Mouse (Mus musculus): ENCODE results near the gene Sccpdh. TPM values are rescaled to one million over a fixed set of nuclear protein-coding genes. Genes with fewer than 3 reads are reported as not detected.
"Not testable (repeated sequence)": the region's sequence is repeated elsewhere in the genome, so short reads cannot be mapped to it uniquely, and the experiment has no call there.

The Sccpdh gene
- 10 to 100 TPM; 56.1 to 61.9 TPM for total RNA-seq (2021)

DNA sequence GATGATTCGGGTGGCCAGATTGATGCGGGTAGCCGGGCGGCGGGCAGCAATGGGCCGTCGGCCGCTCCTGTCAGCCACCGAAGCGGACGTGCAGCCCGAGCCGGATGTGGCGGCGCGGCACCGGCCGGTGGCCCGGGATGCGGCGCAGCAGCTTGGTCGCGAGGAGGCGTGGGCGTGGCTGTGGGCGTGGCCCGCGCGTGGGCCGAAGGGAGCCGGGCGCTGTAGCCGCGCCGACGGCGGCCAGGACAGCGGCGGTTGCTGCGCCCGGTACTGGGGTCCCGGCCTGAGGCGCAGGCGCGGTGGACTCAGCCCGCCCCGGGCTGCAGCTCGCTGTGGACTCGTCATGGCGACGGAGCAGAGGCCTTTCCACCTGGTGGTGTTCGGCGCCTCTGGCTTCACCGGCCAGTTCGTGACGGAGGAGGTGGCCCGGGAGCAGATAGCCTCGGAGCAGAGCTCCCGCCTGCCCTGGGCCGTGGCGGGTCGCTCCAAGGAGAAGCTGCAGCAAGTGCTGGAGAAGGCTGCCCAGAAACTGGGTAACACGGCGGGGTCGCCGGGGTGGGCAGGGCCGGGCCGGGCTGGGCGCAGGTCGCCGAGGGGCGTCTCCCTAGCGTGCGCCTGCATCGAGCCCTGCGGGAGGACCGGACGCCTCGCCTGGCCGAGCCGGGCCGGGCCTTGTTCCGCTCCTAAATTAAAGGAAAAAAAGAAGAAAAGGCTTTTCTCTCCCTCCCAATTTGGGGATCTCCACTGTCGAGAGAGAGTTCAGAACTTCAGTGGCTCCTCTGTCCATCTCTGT is at the start of gene Sccpdh:
Gene Sccpdh (plus strand): TSS at position 198 of the 793 bp plus-strand sequence.
- intact Hi-C loops (cut with DNase I), result no loop called here
- peak; percentile 78 for DNase-seq (ENCODE audit: low spot score)

GRCm38 (mm10) chr1:179622665-179623064 is 45.3 kb upstream of the Sccpdh start:
- DNase-seq (ENCODE audit: low spot score), result no peak
- intact Hi-C loops (cut with DNase I), result no loop called here

DNA sequence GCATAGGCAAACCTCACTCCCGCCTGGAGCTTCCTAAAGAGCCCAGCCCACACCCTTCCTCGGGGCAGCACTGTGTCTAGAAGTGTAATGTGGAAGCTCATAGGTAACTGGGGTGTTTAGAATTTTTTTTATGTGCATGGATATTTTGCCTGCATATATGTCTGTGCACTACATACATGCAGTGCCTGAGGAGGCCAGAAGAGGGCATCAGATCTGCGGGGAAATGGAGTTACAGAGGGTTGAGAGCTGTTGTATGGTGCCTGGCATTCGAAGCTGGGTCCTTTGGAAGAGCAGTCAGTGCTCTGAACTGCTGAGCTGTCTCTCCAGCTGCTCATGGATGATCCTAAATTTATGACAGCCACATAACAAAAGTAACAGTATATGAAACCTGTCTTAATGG is 44.4 kb upstream of the Sccpdh start:
- DNase-seq (ENCODE audit: low spot score), result no peak
- intact Hi-C loops (cut with DNase I), result loop anchor here (1.0 to 2.0 kb wide), 2 partner anchors 77 to 116 kb away; partner anchors contain the start of genes Cnst and Tfb2m

GRCm38 (mm10) chr1:179624354-179624753 is 43.7 kb upstream of the Sccpdh start:
- intact Hi-C loops (cut with DNase I), result loop anchor here (1.0 to 2.0 kb wide), 2 partner anchors 78 to 117 kb away; partner anchors contain the start of genes Cnst and Tfb2m

DNA sequence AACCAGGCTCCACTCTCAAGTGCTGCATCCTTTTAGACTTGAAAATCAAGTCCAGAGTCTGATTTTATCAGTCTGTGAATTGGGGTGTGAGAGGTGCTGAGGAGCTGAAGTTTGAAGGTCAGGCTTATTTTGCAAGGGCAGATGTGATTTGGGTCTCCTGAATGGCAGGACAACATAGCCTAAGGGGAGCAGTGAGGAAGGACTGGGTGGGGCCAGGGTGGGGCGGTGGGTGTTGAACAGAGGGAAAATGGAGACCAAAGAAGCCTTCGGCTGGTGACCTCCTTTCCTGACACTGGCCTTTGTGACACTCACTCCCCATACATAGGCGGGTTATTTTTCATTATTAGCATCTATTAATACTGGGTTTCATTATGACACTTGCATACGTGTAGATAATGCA is 40.2 kb upstream of the Sccpdh start:
- intact Hi-C loops (cut with DNase I), result loop anchor here (5.0 kb wide), 1 partner anchor 114 kb away; no protein-coding TSS in a partner anchor
- DNase-seq (ENCODE audit: low spot score), result no peak

More at GRCm38 (mm10) chr1:179624354-179624753, 43.7 kb upstream of the Sccpdh start:
- no peak for DNase-seq (ENCODE audit: low spot score)

GRCm38 (mm10) chr1:179628438-179629106 is 39.4 kb upstream of the Sccpdh start:
- intact Hi-C loops (cut with DNase I), result loop anchor here (5.0 kb wide), 1 partner anchor 114 kb away; no protein-coding TSS in a partner anchor
- no peak for DNase-seq (ENCODE audit: low spot score)

- intact Hi-C loops (cut with DNase I), result loop anchor here (5.0 kb wide), 1 partner anchor 113 kb away; no protein-coding TSS in a partner anchor
- no peak for DNase-seq (ENCODE audit: low spot score)
These were observed 38.7 kb upstream of the Sccpdh start for GRCm38 (mm10) chr1:179629276-179629675.

- no peak for DNase-seq (ENCODE audit: low spot score)
- intact Hi-C loops (cut with DNase I), result no loop called here
These were observed 35.1 kb upstream of the Sccpdh start for GRCm38 (mm10) chr1:179632746-179633413.

DNA sequence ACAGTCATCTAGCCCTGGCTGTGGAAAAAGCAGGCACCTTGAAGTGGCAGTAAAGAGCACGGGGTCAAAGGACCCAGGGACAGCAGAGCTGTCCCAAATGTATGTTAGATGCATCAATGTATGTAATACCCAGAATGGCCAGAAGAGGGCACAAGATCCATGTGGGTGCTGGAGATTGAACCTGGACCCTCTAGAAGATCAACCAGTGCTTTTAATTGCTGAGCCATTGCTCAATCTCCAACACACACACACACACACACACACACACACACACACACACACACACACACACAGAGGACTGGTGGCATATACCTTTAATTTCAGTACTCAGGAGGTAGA is 34.6 kb upstream of the Sccpdh start:
- intact Hi-C loops (cut with DNase I), result no loop called here
- no peak for DNase-seq (ENCODE audit: low spot score)

DNA sequence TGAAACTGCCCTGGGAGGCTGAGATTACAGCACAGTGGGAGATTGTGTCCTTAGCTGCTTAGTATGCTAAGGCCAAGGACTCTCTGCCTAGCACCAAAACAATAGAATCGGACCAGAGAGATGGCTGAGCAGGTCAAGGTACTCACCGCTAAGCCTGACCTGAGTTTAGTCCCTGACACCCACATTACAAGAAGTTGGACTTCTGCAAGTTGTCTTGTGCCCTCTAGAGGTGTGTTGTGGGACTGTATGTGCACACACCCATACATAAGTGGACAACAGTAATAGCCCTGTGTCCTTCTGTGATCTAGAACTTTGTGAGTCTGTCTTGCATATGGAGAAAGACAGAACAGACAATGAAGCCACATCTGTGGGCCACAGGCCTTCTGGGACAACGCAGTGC is 33.9 kb upstream of the Sccpdh start:
- intact Hi-C loops (cut with DNase I), result no loop called here
- no peak for DNase-seq (ENCODE audit: low spot score)

GRCm38 (mm10) chr1:179642726-179643125 is 25.3 kb upstream of the Sccpdh start:
- DNase-seq (ENCODE audit: low spot score), result no peak
- intact Hi-C loops (cut with DNase I), result loop anchor here (10.0 kb wide), 1 partner anchor 202 kb away; no protein-coding TSS in a partner anchor

DNA sequence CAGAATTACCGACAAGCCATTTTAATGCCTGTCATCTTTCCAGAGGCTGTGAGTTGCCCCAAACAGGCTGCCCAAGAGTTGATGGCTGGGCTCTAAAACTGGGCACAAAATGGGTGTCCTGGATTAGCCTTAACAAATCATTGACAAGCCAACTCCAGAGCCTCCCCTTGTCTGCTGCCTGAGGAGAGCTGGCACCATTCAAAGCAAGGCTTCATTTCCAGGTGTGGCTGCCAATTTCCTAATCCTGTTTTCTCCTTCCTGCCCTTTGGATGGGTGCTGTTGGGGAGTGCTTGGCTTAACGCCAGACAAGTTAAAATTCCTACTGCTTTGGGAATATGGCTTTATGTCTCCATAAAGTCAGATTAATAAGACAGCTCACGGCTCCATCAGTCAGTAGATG is 23.9 kb upstream of the Sccpdh start:
- no peak for DNase-seq (ENCODE audit: low spot score)
- intact Hi-C loops (cut with DNase I), result loop anchor here (10.0 kb wide), 1 partner anchor 201 kb away; no protein-coding TSS in a partner anchor

DNA sequence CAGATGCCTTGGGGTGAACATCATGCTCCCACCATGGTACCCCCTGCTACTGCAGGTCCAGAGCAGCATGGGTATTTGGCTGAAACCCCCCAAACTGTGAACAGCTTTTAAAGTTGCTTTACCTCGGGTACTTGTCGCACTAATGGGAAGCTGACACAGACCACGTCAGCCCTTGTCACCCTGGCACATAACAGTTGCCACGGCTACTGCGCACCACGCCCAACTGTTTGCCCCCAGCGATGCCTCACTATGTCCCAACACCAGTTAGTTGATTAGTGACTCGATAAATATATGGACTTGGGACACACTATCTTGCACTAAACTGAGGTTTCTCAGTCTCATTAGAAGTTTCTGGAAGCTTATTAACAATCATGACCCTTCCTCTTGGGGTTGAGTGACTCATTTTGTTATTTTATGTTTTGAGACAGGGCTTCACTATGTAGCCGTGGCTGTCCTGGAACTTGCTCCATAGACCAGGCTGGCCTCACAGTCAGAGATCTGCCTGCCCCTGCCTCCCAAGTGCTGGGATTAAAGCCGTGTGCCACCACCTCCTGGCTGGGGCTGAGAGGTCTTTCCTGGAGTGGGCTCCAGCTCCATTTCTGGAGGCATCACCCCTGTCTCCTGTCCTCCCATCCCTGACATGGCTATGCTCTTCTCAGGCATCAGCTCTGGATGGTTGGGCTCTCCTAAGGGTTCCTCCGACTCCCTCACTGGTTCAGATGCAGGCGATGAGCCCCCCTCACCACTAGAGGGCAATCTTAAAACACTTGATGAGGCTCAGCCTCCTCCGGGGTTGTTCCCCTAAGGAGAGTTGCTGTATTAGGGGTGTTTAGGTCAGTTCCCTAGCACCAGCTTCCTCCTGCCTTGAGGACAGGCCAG is 22.7 kb upstream of the Sccpdh start:
- intact Hi-C loops (cut with DNase I), result loop anchor here (10.0 kb wide), 1 partner anchor 199 kb away; no protein-coding TSS in a partner anchor

GRCm38 (mm10) chr1:179645980-179646268 is 22.1 kb upstream of the Sccpdh start:
- DNase-seq (ENCODE audit: low spot score), result no peak
- intact Hi-C loops (cut with DNase I), result loop anchor here (10.0 kb wide), 1 partner anchor 199 kb away; no protein-coding TSS in a partner anchor

More for the DNA sequence above, 22.7 kb upstream of the Sccpdh start:
- DNase-seq (ENCODE audit: low spot score), result peak; percentile 55

GRCm38 (mm10) chr1:179648678-179649077 is 19.3 kb upstream of the Sccpdh start:
- intact Hi-C loops (cut with DNase I), result loop anchor here (10.0 kb wide), 1 partner anchor 196 kb away; no protein-coding TSS in a partner anchor
- DNase-seq (ENCODE audit: low spot score), result not testable (repeated sequence)

- intact Hi-C loops (cut with DNase I), result loop anchor here (10.0 kb wide), 1 partner anchor 195 kb away; no protein-coding TSS in a partner anchor
- no peak for DNase-seq (ENCODE audit: low spot score)
These were observed 18.7 kb upstream of the Sccpdh start for GRCm38 (mm10) chr1:179649324-179649723.

GRCm38 (mm10) chr1:179650284-179650683 is 17.7 kb upstream of the Sccpdh start:
- intact Hi-C loops (cut with DNase I), result no loop called here
- DNase-seq (ENCODE audit: low spot score), result no peak

DNA sequence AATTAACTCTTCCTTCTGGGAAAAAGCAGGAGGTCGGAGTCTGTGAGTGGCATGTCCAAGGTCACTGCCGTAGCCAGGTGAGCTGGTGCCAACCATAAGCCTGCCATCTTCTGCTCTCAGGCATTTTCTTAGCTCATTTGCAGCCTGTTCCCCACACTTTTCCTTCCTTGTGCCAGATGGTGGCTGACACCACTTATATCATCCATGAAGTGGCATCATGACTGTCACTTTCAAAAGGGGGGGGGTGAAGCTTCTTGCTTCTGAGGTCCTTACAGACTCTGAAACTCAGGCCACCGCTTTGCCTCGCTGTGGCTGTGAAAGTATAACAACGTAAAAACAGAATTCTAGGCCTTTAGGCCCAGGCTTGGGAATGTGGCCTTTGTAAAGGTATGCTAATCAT is 16.8 kb upstream of the Sccpdh start:
- no peak for DNase-seq (ENCODE audit: low spot score)
- intact Hi-C loops (cut with DNase I), result no loop called here

DNA sequence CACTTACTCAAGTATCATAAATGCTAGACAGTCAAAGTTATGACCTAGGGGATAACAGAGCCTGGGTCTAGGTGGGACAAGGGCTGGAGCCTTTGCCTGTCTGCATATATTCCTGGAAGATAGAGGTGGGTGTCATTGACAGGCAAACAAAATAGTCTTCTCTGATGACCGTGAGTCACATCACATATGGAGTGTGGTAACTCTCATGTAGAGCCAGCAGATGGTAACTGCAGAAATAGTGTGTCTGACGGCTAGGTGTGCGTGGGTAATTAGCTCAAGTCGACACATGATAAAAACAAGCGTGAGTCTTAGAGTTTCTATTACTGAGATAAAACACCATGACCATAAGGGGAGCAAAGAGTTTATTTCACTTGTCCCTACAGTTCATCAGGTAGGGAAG is 4.9 kb upstream of the Sccpdh start:
- intact Hi-C loops (cut with DNase I), result no loop called here
- DNase-seq (ENCODE audit: low spot score), result no peak
